Mouse (Mus musculus) liver, postnatal 0 days (tissue): ENCODE data around the gene Gm17349. TPM values are rescaled to one million over a fixed set of nuclear protein-coding genes. Genes with fewer than 3 reads are reported as not detected.
"Not testable (repeated sequence)": the region's sequence is repeated elsewhere in the genome, so short reads cannot be mapped to it uniquely, and the experiment has no call there.

ENCODE experiments used
- ATAC-seq: fragments of 200-750 bp; cut with Nextera tagmentation; 2 replicates; pipeline ENCODE4 v1.8.0; 2017; ENCODE audit warnings: mild to moderate bottlenecking, moderate library complexity
- DNase-seq: peaks from one replicate; pipeline ENCODE4 v3.0.0-alpha.2; 2016
- H3K27ac ChIP-seq: fragments of 300-500 bp; sonication (generic); 2 replicates; pipeline ENCODE4 v1.5.1; 2014; ENCODE audit warnings: antibody characterized with exemption, moderate library complexity, mild to moderate bottlenecking, low read depth
- H3K27me3 ChIP-seq: fragments of 300-500 bp; sonication (generic); 2 replicates; pipeline ENCODE4 v1.6.1; 2014; ENCODE audit warnings: low read length, control low read depth, mixed read lengths; ENCODE audit not compliant: insufficient read depth
- H3K36me3 ChIP-seq: fragments of 300-500 bp; sonication (generic); replicated peaks from 2 replicates; pipeline ENCODE4 v1.6.1; 2014; ENCODE audit warnings: mild to moderate bottlenecking, control low read depth, low read length, moderate library complexity, mixed read lengths; ENCODE audit not compliant: insufficient read depth
- H3K4me1 ChIP-seq: fragments of 300-500 bp; sonication (generic); 2 replicates; pipeline ENCODE4 v1.6.1; 2014; ENCODE audit warnings: antibody characterized with exemption, mild to moderate bottlenecking, control low read depth; ENCODE audit not compliant: insufficient read depth
- H3K4me2 ChIP-seq: fragments of 300-500 bp; sonication (generic); 2 replicates; pipeline ENCODE4 v1.6.1; 2014; ENCODE audit warnings: low read depth, mild to moderate bottlenecking, low read length, moderate library complexity, mixed read lengths
- H3K4me3 ChIP-seq: fragments of 300-500 bp; sonication (generic); 2 replicates; pipeline ENCODE4 v1.5.1; 2014; ENCODE audit warnings: low read depth, low read length
- H3K9ac ChIP-seq: fragments of 300-500 bp; sonication (generic); replicated peaks from 2 replicates; pipeline ENCODE4 v1.6.1; 2014; ENCODE audit warnings: mild to moderate bottlenecking, moderate library complexity
- H3K9me3 ChIP-seq: fragments of 300-500 bp; sonication (generic); 2 replicates; pipeline ENCODE4 v1.6.1; 2016; ENCODE audit warnings: mild to moderate bottlenecking, control low read depth, low read length, mixed read lengths
- CTCF ChIP-seq: sonication (generic); IDR thresholded peaks from 2 replicates; pipeline ENCODE4 v1.5.1; 2016; ENCODE audit warnings: antibody characterized with exemption, low read depth
- EP300 ChIP-seq: IDR thresholded peaks from 2 replicates; pipeline ENCODE4 v1.6.1; 2016; ENCODE audit warnings: antibody characterized with exemption, low read depth, mild to moderate bottlenecking
- WGBS: fragments of 180-500 bp; shearing (Covaris S2); extraction: QIAGEN DNeasy Blood & Tissue Kit; methylation state at CpG from one replicate; pipeline ENCODE4 v1.1.7; 2014; ENCODE audit not compliant: insufficient replicate concordance; 5-methylcytosine and 5-hydroxymethylcytosine counted together
- polyA plus RNA-seq: library from polyadenylated mRNA; unstranded; fragments of >200 nt; fragmentation: Nextera tagmentation; extraction: Ambion mirVana; gene quantifications from 2 replicates; pipeline ENCODE4 v1.2.1, GENCODE M21; 2015

Gm17349 gene
- polyA plus RNA-seq, 1 experiment from 2014 or later = 1.3 TPM

DNA sequence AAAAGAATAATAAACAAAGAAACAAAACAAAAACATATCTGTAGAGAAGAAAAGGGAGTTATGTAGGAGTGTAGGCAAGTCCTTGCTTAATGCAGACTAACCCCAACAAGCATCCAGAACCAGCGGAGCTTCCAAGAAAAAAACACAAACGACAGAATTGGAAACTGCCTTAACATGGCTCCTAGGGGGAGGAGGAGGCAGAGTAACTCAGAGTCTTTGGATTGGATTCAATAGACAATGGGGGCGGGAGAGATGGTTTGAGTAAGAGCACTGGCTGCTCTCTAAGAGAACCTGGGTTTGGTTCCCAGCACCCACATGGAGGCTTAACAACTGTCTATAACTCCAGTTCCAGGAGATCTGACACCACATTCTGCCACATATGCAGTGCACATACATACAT lies 26.4 kb upstream of the Gm17349 start:
- no peaks in the 10 kb centered on the region for H3K4me1 ChIP-seq
- H3K36me3 ChIP-seq = peaks cover 21% of the 10 kb centered on the region
- WGBS = 91% methylated on average over 3 of the region's 3 CpGs
- no peaks in the 10 kb centered on the region for H3K27me3 ChIP-seq
- no peak overlapping the region for H3K4me2 ChIP-seq
- H3K27ac ChIP-seq = no peak overlapping the region
- TF ChIP-seq CTCF (no peak), EP300 (no peak)
- no peak for DNase-seq
- no peak for ATAC-seq
- no peak overlapping the region for H3K9ac ChIP-seq
- H3K4me3 ChIP-seq = no peak overlapping the region
- H3K9me3 ChIP-seq = 0 out of 2 replicates have a peak, but pooled peaks cover 3% of the 10 kb centered on the region

DNA sequence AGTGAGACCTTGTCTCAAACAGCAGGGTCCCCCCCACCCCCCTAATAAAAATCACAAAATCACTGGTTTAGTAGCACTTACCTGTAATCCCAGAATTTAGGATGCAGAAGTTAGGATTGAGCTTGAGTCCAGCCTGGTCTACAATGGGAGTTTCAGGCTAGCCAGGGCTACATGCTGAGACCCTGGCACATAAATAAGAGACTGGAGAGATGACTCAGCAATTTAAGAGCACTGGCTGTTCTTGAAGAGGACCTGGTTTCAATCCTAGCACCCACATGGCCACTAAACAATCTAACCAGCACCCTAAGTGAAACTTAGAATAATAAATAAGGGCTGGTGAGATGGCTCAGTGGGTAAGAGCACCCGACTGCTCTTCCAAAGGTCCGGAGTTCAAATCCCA lies 25.9 kb upstream of the Gm17349 start:
- no peak for DNase-seq
- no peak overlapping the region for H3K4me2 ChIP-seq
- H3K9me3 ChIP-seq = 0 out of 2 replicates have a peak, but pooled peaks cover 3% of the 10 kb centered on the region
- 91% methylated on average over 2 of the region's 2 CpGs for WGBS
- no peak overlapping the region for H3K9ac ChIP-seq
- no peak overlapping the region for H3K27ac ChIP-seq
- H3K27me3 ChIP-seq = no peaks in the 10 kb centered on the region
- H3K4me3 ChIP-seq = no peak overlapping the region
- ATAC-seq = no peak
- H3K4me1 ChIP-seq = no peaks in the 10 kb centered on the region
- H3K36me3 ChIP-seq = peaks cover 16% of the 10 kb centered on the region
- no peak for TF ChIP-seq EP300

DNA sequence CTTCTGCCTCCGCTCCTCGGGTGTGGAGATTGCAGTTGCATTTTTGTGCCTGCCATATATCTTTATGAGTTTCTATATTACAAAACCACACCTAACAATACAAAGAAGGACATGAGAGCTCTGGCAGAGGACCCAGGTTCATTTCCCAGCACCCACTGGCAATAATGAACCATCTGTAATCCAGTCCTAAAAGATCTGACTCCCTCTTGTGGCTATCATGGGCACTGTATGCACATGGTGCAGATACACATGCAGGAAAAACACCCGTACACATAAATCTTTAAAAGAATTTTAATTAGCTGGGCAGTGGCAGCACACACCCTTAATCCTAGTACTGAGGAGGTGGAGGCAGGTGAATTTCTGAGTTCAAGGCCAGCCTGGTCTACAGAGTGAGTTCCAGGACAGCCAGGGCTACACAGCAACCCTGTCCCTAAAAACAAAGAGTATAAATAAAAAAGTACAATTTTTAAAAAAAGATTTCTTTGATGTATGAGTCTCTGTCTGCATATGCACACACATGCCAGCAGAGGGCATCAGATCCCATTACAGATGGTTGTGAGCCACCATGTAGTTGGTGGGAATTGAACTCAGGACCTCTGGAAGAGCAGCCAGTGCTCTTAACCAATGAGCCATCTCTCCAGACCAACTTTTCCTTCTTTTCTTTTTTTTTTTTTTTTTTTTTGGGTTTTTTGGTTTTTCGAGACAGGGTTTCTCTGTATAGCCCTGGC lies 23.9 kb upstream of the Gm17349 start:
- H3K27ac ChIP-seq = no peak overlapping the region
- H3K4me2 ChIP-seq = no peak overlapping the region
- H3K4me1 ChIP-seq = peaks cover 6% of the 10 kb centered on the region
- TF ChIP-seq CTCF (peak; percentile 47), EP300 (no peak)
- 85% methylated on average over 4 of the region's 4 CpGs for WGBS
- DNase-seq (no peak), ATAC-seq (no peak)
- peaks cover 15% of the 10 kb centered on the region for H3K36me3 ChIP-seq
- H3K9me3 ChIP-seq = 0 out of 2 replicates have a peak, but pooled peaks cover 3% of the 10 kb centered on the region
- no peaks in the 10 kb centered on the region for H3K27me3 ChIP-seq
- H3K4me3 ChIP-seq = no peak overlapping the region
- H3K9ac ChIP-seq = no peak overlapping the region

DNA sequence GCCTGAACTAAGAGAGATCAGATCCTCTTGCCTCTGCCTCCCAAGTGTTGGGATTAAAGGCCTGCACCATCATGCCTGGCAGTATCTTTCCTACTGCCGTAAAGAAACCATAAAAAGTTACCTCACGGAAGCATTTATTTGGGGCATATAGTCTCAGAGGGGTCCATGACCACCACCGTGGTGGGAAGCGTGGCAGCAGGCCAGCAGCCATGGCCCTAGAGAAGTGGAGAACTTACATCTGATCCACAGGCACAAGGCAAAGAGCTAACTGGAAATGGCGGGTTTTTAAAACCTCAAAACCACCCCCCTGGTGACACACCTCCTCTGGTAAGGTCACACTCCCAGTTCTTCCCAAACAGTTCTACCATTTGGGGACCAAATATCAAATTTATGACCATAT lies 22.9 kb upstream of the Gm17349 start:
- H3K9ac ChIP-seq = no peak overlapping the region

DNA sequence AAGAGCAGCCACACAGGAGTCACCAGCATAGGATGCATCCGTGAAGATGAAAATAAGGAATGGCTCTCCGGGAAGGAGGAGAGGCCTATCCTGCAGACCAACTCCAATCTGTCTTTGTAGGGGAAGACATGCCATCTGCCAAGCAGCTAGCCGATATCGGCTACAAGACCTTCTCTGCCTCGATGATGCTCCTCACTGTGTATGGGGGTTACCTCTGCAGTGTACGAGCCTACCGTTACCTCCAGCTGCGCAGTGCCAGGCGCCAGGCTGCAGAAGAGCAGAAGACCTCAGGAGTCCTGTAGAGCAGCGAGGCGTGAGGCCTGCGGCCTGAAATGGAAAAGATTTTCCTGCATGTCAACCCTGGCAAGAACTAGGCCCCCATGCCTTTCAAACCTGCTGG lies 22.2 kb upstream of the Gm17349 start:
- TF ChIP-seq EP300 = no peak
- no peak for TF ChIP-seq CTCF
- H3K4me1 ChIP-seq = peaks cover 21% of the 10 kb centered on the region

More for the DNA sequence above, 22.9 kb upstream of the Gm17349 start:
- H3K36me3 ChIP-seq = peaks cover 17% of the 10 kb centered on the region
- no peaks in the 10 kb centered on the region for H3K27me3 ChIP-seq
- ATAC-seq (no peak), DNase-seq (no peak)
- peaks cover 16% of the 10 kb centered on the region for H3K4me1 ChIP-seq
- no peak overlapping the region for H3K4me3 ChIP-seq
- whole genome bisulfite sequencing = 90% methylated on average over 5 of the region's 5 CpGs
- 0 out of 2 replicates have a peak, but pooled peaks cover 3% of the 10 kb centered on the region for H3K9me3 ChIP-seq
- TF ChIP-seq EP300 = no peak
- TF ChIP-seq CTCF = no peak
- no peak overlapping the region for H3K4me2 ChIP-seq
- H3K27ac ChIP-seq = no peak overlapping the region

DNA sequence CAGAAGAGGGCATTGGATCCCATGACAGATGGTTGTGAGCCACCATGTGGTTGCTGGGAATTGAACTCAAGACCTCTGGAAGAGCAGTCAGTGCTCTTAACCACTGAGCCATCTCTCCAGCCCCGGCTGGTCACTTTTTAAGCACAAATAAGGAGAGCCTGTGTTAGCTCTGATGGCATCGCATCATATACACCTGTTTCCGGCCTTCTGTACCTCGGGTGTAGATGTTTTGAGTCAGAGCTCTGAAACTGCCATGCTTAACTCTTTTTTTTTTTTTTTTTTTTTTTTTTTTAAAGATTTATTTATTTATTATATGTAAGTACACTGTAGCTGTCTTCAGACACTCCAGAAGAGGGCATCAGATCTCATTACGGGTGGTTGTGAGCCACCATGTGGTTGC lies 21.7 kb upstream of the Gm17349 start:
- H3K9me3 ChIP-seq, H3K27me3 ChIP-seq, H3K4me3 ChIP-seq, H3K9ac ChIP-seq, ATAC-seq, DNase-seq, H3K27ac ChIP-seq: not testable (repeated sequence)
- H3K4me1 ChIP-seq = peaks cover 21% of the 10 kb centered on the region
- WGBS = 85% methylated on average over 4 of the region's 5 CpGs
- peaks cover 18% of the 10 kb centered on the region for H3K36me3 ChIP-seq
- peak overlapping the region; percentile 90; the same call in 1 of the 2 replicates for H3K4me2 ChIP-seq

More for the DNA sequence above, 22.2 kb upstream of the Gm17349 start:
- Histone ChIP-seq H3K36me3 (peaks cover 18% of the 10 kb centered on the region), H3K4me3 (no peak overlapping the region), H3K9me3 (0 out of 2 replicates have a peak, but pooled peaks cover 3% of the 10 kb centered on the region), H3K9ac (no peak overlapping the region), H3K4me2 (no peak overlapping the region), H3K27me3 (no peaks in the 10 kb centered on the region), H3K27ac (no peak overlapping the region)
- DNase-seq (no peak), ATAC-seq (no peak)
- WGBS = 95% methylated on average over 12 of the region's 12 CpGs
